Mouse (Mus musculus) layer of hippocampus, postnatal 36 days (tissue): Measurements from ENCODE around the gene Thap2. TPM values are rescaled to one million over a fixed set of nuclear protein-coding genes. Genes with fewer than 3 reads are reported as not detected.

Source experiments
- DNase-seq, 2 experiments: peaks; one replicate each; pipeline ENCODE4 v3.0.0; 2022
- total RNA-seq, 2 experiments: library from RNA; stranded (reverse); gene quantifications; 2 replicates each; pipeline ENCODE4 v1.2.3; 2021

Gene Thap2
- total RNA-seq, 2 experiments from 2014 or later, result 17.6 to 18.2 TPM

GRCm38 (mm10) chr10:115354553-115354952 lies 29.7 kb downstream of the Thap2 start:
- DNase-seq, result no peak

GRCm38 (mm10) chr10:115350810-115351397 lies 33.3 kb downstream of the Thap2 start:
- no peak for DNase-seq

GRCm38 (mm10) chr10:115349509-115349908 lies 34.7 kb downstream of the Thap2 start:
- DNase-seq, result no peak

GRCm38 (mm10) chr10:115349029-115349428 lies 35.2 kb downstream of the Thap2 start:
- DNase-seq, result no peak

GRCm38 (mm10) chr10:115348131-115348530 lies 36.1 kb downstream of the Thap2 start:
- DNase-seq, result no peak

- DNase-seq, result no peak
Measured at GRCm38 (mm10) chr10:115346444-115346843, 37.8 kb downstream of the Thap2 start.

GRCm38 (mm10) chr10:115342771-115343425 lies 41.3 kb downstream of the Thap2 start:
- DNase-seq, result no peak

- no peak for DNase-seq
Measured at GRCm38 (mm10) chr10:115339820-115340328, 44.4 kb downstream of the Thap2 start.

- no peak for DNase-seq
Measured at GRCm38 (mm10) chr10:115336901-115337300, 47.3 kb downstream of the Thap2 start.

- no peak for DNase-seq
Measured at GRCm38 (mm10) chr10:115333528-115333927, 50.7 kb downstream of the Thap2 start.

- DNase-seq, result no peak
Measured at GRCm38 (mm10) chr10:115332997-115333396, 51.2 kb downstream of the Thap2 start.

- DNase-seq, result no peak
Measured at GRCm38 (mm10) chr10:115332420-115332952, 51.8 kb downstream of the Thap2 start.

GRCm38 (mm10) chr10:115329010-115329530 lies 55.2 kb downstream of the Thap2 start:
- DNase-seq, result no peak

- no peak for DNase-seq
Measured at GRCm38 (mm10) chr10:115328514-115328913, 55.7 kb downstream of the Thap2 start.

- peak; percentile 55 to 64 for DNase-seq
Measured at GRCm38 (mm10) chr10:115323295-115323694, 60.9 kb downstream of the Thap2 start.

- no peak for DNase-seq
Measured at GRCm38 (mm10) chr10:115321317-115322035, 62.8 kb downstream of the Thap2 start.

Other genes with a start within 250 kb of the Thap2 start
- under 1 TPM; 0.67 to 0.73 TPM for gene Tph2, start 199.4 kb downstream of the Thap2 start, total RNA-seq
- gene Tbc1d15, start 133.0 kb downstream of the Thap2 start, total RNA-seq, result 10 to 100 TPM; 59.1 to 62.0 TPM
- 10 to 100 TPM; 52.7 to 58.9 TPM for gene Rab21, start 68.8 kb downstream of the Thap2 start, total RNA-seq
- 10 to 100 TPM; 39.7 to 41.7 TPM for gene Tmem19, start 21.9 kb downstream of the Thap2 start, total RNA-seq
- 10 to 100 TPM; 52.3 to 60.6 TPM for gene Zfc3h1, start 516 bp upstream of the Thap2 start, total RNA-seq
- under 1 TPM; 0.47 to 0.66 TPM for gene A930009A15Rik, start 185.5 kb upstream of the Thap2 start, total RNA-seq
- 1 to 10 TPM; 1.8 TPM for gene Lgr5, start 203.3 kb upstream of the Thap2 start, total RNA-seq